Mouse (Mus musculus) embryonic fibroblast, embryonic 13.5 days (primary cell): ENCODE measurements around the gene Cyp2r1.
"Not testable (repeated sequence)": the region's sequence is repeated elsewhere in the genome, so short reads cannot be mapped to it uniquely, and the experiment has no call there.

Experiments
- CTCF ChIP-seq: IDR thresholded peaks from 2 replicates; pipeline ENCODE4 v1.5.1; 2011; ENCODE audit warnings: mild to moderate bottlenecking, control low read depth, low read length, moderate library complexity, borderline replicate concordance; ENCODE audit not compliant: insufficient read depth
- POLR2A ChIP-seq: IDR thresholded peaks from 2 replicates; pipeline ENCODE4 v1.6.1; 2011; ENCODE audit warnings: low read depth, mild to moderate bottlenecking, control low read depth, low read length, moderate library complexity

DNA sequence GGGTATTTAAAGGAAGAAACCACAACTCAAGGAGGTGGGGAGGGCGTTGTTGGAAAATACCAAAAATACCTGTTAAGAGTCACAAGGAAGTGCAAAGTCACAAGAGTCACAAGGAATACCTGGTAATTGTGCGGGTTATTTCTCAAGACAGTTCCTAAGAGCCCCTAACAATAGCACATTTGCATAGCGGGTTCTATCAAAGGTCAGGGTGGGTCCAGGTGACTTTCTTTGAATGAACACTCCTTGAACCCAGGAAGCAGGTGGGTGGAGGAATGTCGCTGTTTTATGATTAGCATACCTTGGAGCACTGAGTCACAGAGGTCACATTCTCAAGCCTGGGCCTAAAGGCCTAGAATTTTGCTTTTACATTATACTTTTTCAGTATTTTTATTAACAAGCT is 11.1 kb upstream of the Cyp2r1 start:
- not testable (repeated sequence) for TF ChIP-seq CTCF, POLR2A
